Comparison of ENCODE assay signal across 8 mouse cellular contexts in the genomic region with DNA sequence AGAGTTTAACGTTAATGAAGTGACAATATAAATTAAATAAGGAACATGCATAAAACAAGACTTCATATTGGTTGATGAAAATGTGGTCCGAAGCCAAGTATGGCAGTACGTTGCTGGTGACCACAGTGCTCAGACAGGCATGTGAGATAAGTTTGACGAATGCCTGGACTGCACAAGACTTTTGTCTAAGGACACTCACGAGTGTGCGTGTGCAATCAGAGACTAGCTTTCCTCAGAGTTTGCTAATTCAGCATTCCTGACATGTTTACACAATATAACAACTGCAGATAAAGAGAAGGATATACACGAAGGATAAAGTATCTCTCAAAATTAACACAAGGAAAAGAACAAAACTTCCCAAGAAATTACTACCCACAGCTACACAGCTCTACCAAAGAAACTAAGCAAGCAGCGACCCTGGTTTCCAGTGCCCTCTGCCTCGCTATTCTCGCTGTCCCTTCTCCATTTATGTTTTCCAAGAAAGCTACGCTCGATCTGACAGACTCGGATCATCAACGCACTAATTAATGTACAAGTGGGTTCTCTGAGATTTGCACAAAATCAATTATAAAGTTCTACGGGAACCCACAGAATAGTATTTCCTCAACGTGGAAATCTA. TPM values are rescaled to one million over a fixed set of nuclear protein-coding genes. Genes with fewer than 3 reads are reported as not detected.
DNase-seq lines count a peak whose midpoint lies in the region; ATAC-seq and TF ChIP-seq lines count a peak whose summit lies in the region.

No protein-coding gene starts in this region.

- intact Hi-C loops in heart, postnatal 36 days (cut with DNase I) = loop anchor here (5.0 kb wide), 1 partner anchor 1209 kb away; a partner anchor contains a TSS

- no peaks in the 10 kb centered on the region for H3K27me3 ChIP-seq in heart, embryonic 11.5 days (ENCODE audit: control insufficient read depth, insufficient read depth, low read length)
- no peaks in the 10 kb centered on the region for H3K27me3 ChIP-seq in Patski
- H3K27me3 ChIP-seq in liver, embryonic 11.5 days (replicated peaks; ENCODE audit: control insufficient read depth, insufficient read depth, low read length) = no peaks in the 10 kb centered on the region
- H3K27me3 ChIP-seq in neural tube, embryonic 15.5 days (replicated peaks) = no peaks in the 10 kb centered on the region

- peak overlapping the region; percentile 93 for H3K9ac ChIP-seq in heart, embryonic 11.5 days (ENCODE audit: low read depth, low read length)
- peak overlapping the region; percentile 92 for H3K9ac ChIP-seq in liver, embryonic 11.5 days (ENCODE audit: low read depth, low read length)
- peak overlapping the region; percentile 90 for H3K9ac ChIP-seq in neural tube, embryonic 15.5 days (replicated peaks)

- in situ Hi-C loops in Patski (cut with MboI; ENCODE audit: low pct_unique_long_range_greater_than_20kb) = loop anchor here (25.0 kb wide), 1 partner anchor 634 kb away; no protein-coding TSS in a partner anchor

- peak overlapping the region; percentile 64 for H3K4me3 ChIP-seq in heart, embryonic 11.5 days (ENCODE audit: low read depth, low read length)
- H3K4me3 ChIP-seq in liver, embryonic 11.5 days (ENCODE audit: low read depth, low read length) = peak overlapping the region; percentile 82
- peak overlapping the region; percentile 86 for H3K4me3 ChIP-seq in neural tube, embryonic 15.5 days (replicated peaks)

- CTCF ChIA-PET in Patski (lab: Charles Lee) = no interaction called here

- H3K36me3 ChIP-seq in heart, embryonic 11.5 days (ENCODE audit: control insufficient read depth, insufficient read depth, low read length) = peaks cover 3% of the 10 kb centered on the region; the same call in 1 of the 2 replicates
- H3K36me3 ChIP-seq in liver, embryonic 11.5 days (ENCODE audit: control insufficient read depth, insufficient read depth, low read length) = no peaks in the 10 kb centered on the region
- H3K36me3 ChIP-seq in neural tube, embryonic 15.5 days = 0 out of 2 replicates have a peak, but pooled peaks cover 3% of the 10 kb centered on the region

- TF ChIP-seq CTCF in Patski (IDR thresholded peaks at IDR 0.05) = no peak

- peaks cover 10% of the 10 kb centered on the region; the same call in 1 of the 2 replicates for H3K4me1 ChIP-seq in heart, embryonic 11.5 days (ENCODE audit: control insufficient read depth, insufficient read depth, low read length)
- H3K4me1 ChIP-seq in liver, embryonic 11.5 days (replicated peaks; ENCODE audit: control insufficient read depth, insufficient read depth, low read length) = peaks cover 12% of the 10 kb centered on the region
- peaks cover 21% of the 10 kb centered on the region for H3K4me1 ChIP-seq in neural tube, embryonic 15.5 days

- POLR2A ChIA-PET in Patski (lab: Charles Lee) = interaction anchor here (1.0 kb wide), 1 partner anchor 16 kb away, joined by 3 read pairs; a partner anchor contains a TSS

- H3K27ac ChIP-seq in heart, embryonic 11.5 days (ENCODE audit: low read depth, low read length) = peak overlapping the region; percentile 99
- peak overlapping the region; percentile 87 for H3K27ac ChIP-seq in liver, embryonic 11.5 days (ENCODE audit: low read depth, low read length)
- peak overlapping the region; percentile 100 for H3K27ac ChIP-seq in neural tube, embryonic 15.5 days (replicated peaks)

- H3K4me2 ChIP-seq in heart, embryonic 11.5 days = peak overlapping the region; percentile 91
- peak overlapping the region; percentile 96 for H3K4me2 ChIP-seq in liver, embryonic 11.5 days
- peak overlapping the region; percentile 66 for H3K4me2 ChIP-seq in neural tube, embryonic 15.5 days

- no peaks in the 10 kb centered on the region for H3K9me3 ChIP-seq in heart, embryonic 11.5 days (replicated peaks; ENCODE audit: control insufficient read depth, low read length)
- no peaks in the 10 kb centered on the region for H3K9me3 ChIP-seq in liver, embryonic 11.5 days (ENCODE audit: control insufficient read depth, low read length)
- H3K9me3 ChIP-seq in neural tube, embryonic 15.5 days (replicated peaks) = no peaks in the 10 kb centered on the region

- 11% methylated on average over 16 of the region's 16 CpGs for WGBS in heart, embryonic 11.5 days (ENCODE audit: insufficient replicate concordance)
- WGBS in liver, embryonic 11.5 days = 10% methylated on average over 16 of the region's 16 CpGs
- 22% methylated on average over 16 of the region's 16 CpGs for WGBS in neural tube, embryonic 15.5 days

- DNase-seq in heart, postnatal 36 days = no peak
- DNase-seq in Patski (ENCODE audit: low read depth, low spot score) = no peak
- no peak for DNase-seq in liver, embryonic 11.5 days (ENCODE audit: low spot score)
- DNase-seq in frontal cortex, adult 2 months (ENCODE audit: extremely low spot score in 1 of 2, low spot score in 1 of 2) = no peak
- no peak for DNase-seq in frontal cortex, postnatal 25 days (ENCODE audit: low spot score in 2 of 2)

- no peak for ATAC-seq in heart, embryonic 11.5 days (replicated peaks; ENCODE audit: insufficient number of reproducible peaks, low FRiP score, low TSS enrichment)
- ATAC-seq in Patski = peak; percentile 6
- peak; percentile 26 for ATAC-seq in granulocyte monocyte progenitor cell, adult 5-6 weeks (replicated peaks; ENCODE audit: poor library complexity, severe bottlenecking)
- ATAC-seq in liver, embryonic 11.5 days (replicated peaks; ENCODE audit: low FRiP score) = peak; percentile 24
- ATAC-seq in neural tube, embryonic 15.5 days (ENCODE audit: low FRiP score) = peak; percentile 31

RNA-seq across cellular contexts. Expression of a gene that starts 2.9 kb away (rescaled TPM):
- 32.3 and 34.6 TPM in 2 replicates for polyA plus RNA-seq in heart, embryonic 11.5 days (2014; fragmentation: Nextera tagmentation; extraction: Ambion mirVana)
- 10 to 100 TPM; 27.9 to 29.9 TPM for total RNA-seq in heart, postnatal 36 days (2021)
- 54.1 TPM for polyA plus RNA-seq in Patski (2021)
- 27.0 and 34.8 TPM in 2 replicates for total RNA-seq in granulocyte monocyte progenitor cell, adult 5-6 weeks (2014; fragmentation: Nextera tagmentation)
- 29.4 and 49.4 TPM in 2 replicates for total RNA-seq in granulocyte monocyte progenitor cell, adult 5-6 weeks (2017)
- polyA plus RNA-seq in liver, embryonic 11.5 days (2014; fragmentation: Nextera tagmentation; extraction: Ambion mirVana) = 32.1 and 34.1 TPM in 2 replicates
- 37.4 and 42.2 TPM in 2 replicates for polyA plus RNA-seq in neural tube, embryonic 15.5 days (2015; fragmentation: Nextera tagmentation; extraction: Ambion mirVana)
- 56.1 and 59.6 TPM in 2 replicates for polyA plus RNA-seq in frontal cortex, adult 2 months (2012; rRNA removed)

RNA-seq across cellular contexts. Expression of a gene that starts 16.3 kb away (rescaled TPM):
- polyA plus RNA-seq in heart, embryonic 11.5 days (2014; fragmentation: Nextera tagmentation; extraction: Ambion mirVana) = 8.9 and 11.3 TPM in 2 replicates
- 10 to 100 TPM; 17.4 to 17.9 TPM for total RNA-seq in heart, postnatal 36 days (2021)
- 16.5 TPM for polyA plus RNA-seq in Patski (2021)
- total RNA-seq in granulocyte monocyte progenitor cell, adult 5-6 weeks (2014; fragmentation: Nextera tagmentation) = 5.1 and 6.7 TPM in 2 replicates
- total RNA-seq in granulocyte monocyte progenitor cell, adult 5-6 weeks (2017) = 9.4 and 16.0 TPM in 2 replicates
- 10.0 and 11.1 TPM in 2 replicates for polyA plus RNA-seq in liver, embryonic 11.5 days (2014; fragmentation: Nextera tagmentation; extraction: Ambion mirVana)
- 26.5 and 27.3 TPM in 2 replicates for polyA plus RNA-seq in neural tube, embryonic 15.5 days (2015; fragmentation: Nextera tagmentation; extraction: Ambion mirVana)
- 22.2 and 26.2 TPM in 2 replicates for polyA plus RNA-seq in frontal cortex, adult 2 months (2012; rRNA removed)

RNA-seq across cellular contexts. Expression of a gene that starts 51.2 kb away (rescaled TPM):
- polyA plus RNA-seq in heart, embryonic 11.5 days (2014; fragmentation: Nextera tagmentation; extraction: Ambion mirVana) = 66.2 and 75.8 TPM in 2 replicates
- under 1 TPM; 0.35 to 0.56 TPM for total RNA-seq in heart, postnatal 36 days (2021)
- 5.4 TPM for polyA plus RNA-seq in Patski (2021)
- 0.64 TPM in 1 of 2 replicates, not detected in the other for total RNA-seq in granulocyte monocyte progenitor cell, adult 5-6 weeks (2014; fragmentation: Nextera tagmentation)
- total RNA-seq in granulocyte monocyte progenitor cell, adult 5-6 weeks (2017) = 0.21 TPM in 1 of 2 replicates, not detected in the other
- 12.8 and 14.2 TPM in 2 replicates for polyA plus RNA-seq in liver, embryonic 11.5 days (2014; fragmentation: Nextera tagmentation; extraction: Ambion mirVana)
- polyA plus RNA-seq in neural tube, embryonic 15.5 days (2015; fragmentation: Nextera tagmentation; extraction: Ambion mirVana) = 73.4 and 86.4 TPM in 2 replicates
- polyA plus RNA-seq in frontal cortex, adult 2 months (2012; rRNA removed) = 7.0 and 7.7 TPM in 2 replicates
